Mouse (Mus musculus): ENCODE results near the gene Pdia5.

- TF ChIP-seq TAL1 (IDR thresholded peaks at IDR 0.05; ENCODE audit: low read length), result no peak
- no peak for TF ChIP-seq GATA1 (IDR thresholded peaks at IDR 0.05; ENCODE audit: low read length)
Observed at GRCm38 (mm10) chr16:35403356-35403755, 87.3 kb downstream of the Pdia5 start.
